Mouse (Mus musculus): ENCODE results near the gene Cyp2f2. TPM values are rescaled to one million over a fixed set of nuclear protein-coding genes. Genes with fewer than 3 reads are reported as not detected.
A peak's percentile ranks its signal among the peaks of the same experiment; 100 is the strongest.

Cyp2f2 gene
- polyA plus RNA-seq, 1 experiment from 2014 or later: not detected

- ATAC-seq (ENCODE audit: insufficient read depth, low FRiP score, low TSS enrichment): no peak
- 12% methylated on average over 10 of the region's 10 CpGs for WGBS
- no peaks in the 10 kb centered on the region for H3K9me3 ChIP-seq (ENCODE audit: control insufficient read depth, low read length)
- no peak overlapping the region for H3K4me2 ChIP-seq (ENCODE audit: low read depth)
- peak; percentile 60 for DNase-seq (ENCODE audit: low spot score)
- H3K9ac ChIP-seq (ENCODE audit: low read length): no peak overlapping the region
- no peaks in the 10 kb centered on the region for H3K4me1 ChIP-seq (ENCODE audit: control insufficient read depth, insufficient read depth, low read length)
- H3K27ac ChIP-seq (ENCODE audit: low read depth, low read length): no peak overlapping the region
- H3K36me3 ChIP-seq (ENCODE audit: control insufficient read depth, insufficient read depth, low read length): no peaks in the 10 kb centered on the region
- no peak overlapping the region for H3K4me3 ChIP-seq (ENCODE audit: low read depth, low read length)
- H3K27me3 ChIP-seq (ENCODE audit: control insufficient read depth, insufficient read depth, low read length): no peaks in the 10 kb centered on the region
Measured at GRCm38 (mm10) chr7:27132588-27132987, 12.9 kb downstream of the Cyp2f2 start.

DNA sequence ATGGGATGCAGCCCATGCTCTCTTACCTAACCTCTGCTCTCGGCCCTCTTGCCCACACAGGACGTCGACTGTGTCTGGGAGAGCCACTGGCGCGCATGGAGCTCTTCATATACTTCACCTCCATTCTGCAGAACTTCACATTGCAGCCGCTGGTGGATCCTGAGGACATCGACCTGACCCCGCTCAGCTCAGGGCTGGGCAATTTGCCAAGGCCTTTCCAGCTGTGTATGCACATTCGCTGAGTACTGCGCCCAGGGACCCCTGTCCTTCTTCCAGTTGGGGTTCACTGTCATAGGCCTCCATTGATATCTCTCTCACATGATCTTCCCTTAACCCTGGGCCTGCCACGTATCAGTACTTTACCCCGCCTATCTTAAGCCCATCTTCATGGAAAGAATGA is 13.4 kb downstream of the Cyp2f2 start:
- Histone ChIP-seq H3K36me3 (ENCODE audit: control insufficient read depth, insufficient read depth, low read length) (no peaks in the 10 kb centered on the region), H3K4me3 (ENCODE audit: low read depth, low read length) (no peak overlapping the region), H3K4me1 (ENCODE audit: control insufficient read depth, insufficient read depth, low read length) (no peaks in the 10 kb centered on the region), H3K27ac (ENCODE audit: low read depth, low read length) (no peak overlapping the region), H3K27me3 (ENCODE audit: control insufficient read depth, insufficient read depth, low read length) (no peaks in the 10 kb centered on the region), H3K9me3 (ENCODE audit: control insufficient read depth, low read length) (no peaks in the 10 kb centered on the region), H3K4me2 (ENCODE audit: low read depth) (no peak overlapping the region), H3K9ac (ENCODE audit: low read length) (no peak overlapping the region)
- 66% methylated on average over 12 of the region's 12 CpGs for WGBS
- ATAC-seq (ENCODE audit: insufficient read depth, low FRiP score, low TSS enrichment): no peak
- no peak for DNase-seq (ENCODE audit: low spot score)

- no peak overlapping the region for H3K27ac ChIP-seq (ENCODE audit: low read depth, low read length)
- DNase-seq (ENCODE audit: low spot score): no peak
- ATAC-seq (ENCODE audit: insufficient read depth, low FRiP score, low TSS enrichment): no peak
- H3K9me3 ChIP-seq (ENCODE audit: control insufficient read depth, low read length): no peaks in the 10 kb centered on the region
- H3K4me3 ChIP-seq (ENCODE audit: low read depth, low read length): no peak overlapping the region
- 84% methylated on average over 4 of the region's 4 CpGs for WGBS
- H3K4me1 ChIP-seq (ENCODE audit: control insufficient read depth, insufficient read depth, low read length): no peaks in the 10 kb centered on the region
- no peak overlapping the region for H3K4me2 ChIP-seq (ENCODE audit: low read depth)
- no peaks in the 10 kb centered on the region for H3K27me3 ChIP-seq (ENCODE audit: control insufficient read depth, insufficient read depth, low read length)
- H3K9ac ChIP-seq (ENCODE audit: low read length): no peak overlapping the region
- H3K36me3 ChIP-seq (ENCODE audit: control insufficient read depth, insufficient read depth, low read length): no peaks in the 10 kb centered on the region
Measured at GRCm38 (mm10) chr7:27133757-27134156, 14.0 kb downstream of the Cyp2f2 start.

GRCm38 (mm10) chr7:27136410-27136996 is 16.8 kb downstream of the Cyp2f2 start:
- Histone ChIP-seq H3K9ac (ENCODE audit: low read length) (no peak overlapping the region), H3K4me1 (ENCODE audit: control insufficient read depth, insufficient read depth, low read length) (no peaks in the 10 kb centered on the region), H3K4me2 (ENCODE audit: low read depth) (no peak overlapping the region), H3K36me3 (ENCODE audit: control insufficient read depth, insufficient read depth, low read length) (no peaks in the 10 kb centered on the region), H3K27me3 (ENCODE audit: control insufficient read depth, insufficient read depth, low read length) (no peaks in the 10 kb centered on the region), H3K9me3 (ENCODE audit: control insufficient read depth, low read length) (peaks cover 3% of the 10 kb centered on the region; the same call in 1 of the 2 replicates), H3K27ac (ENCODE audit: low read depth, low read length) (no peak overlapping the region), H3K4me3 (ENCODE audit: low read depth, low read length) (no peak overlapping the region)
- 70% methylated on average over 8 of the region's 8 CpGs for WGBS
- ATAC-seq (ENCODE audit: insufficient read depth, low FRiP score, low TSS enrichment) (no peak), DNase-seq (ENCODE audit: low spot score) (no peak)

GRCm38 (mm10) chr7:27153205-27153764 is 33.6 kb downstream of the Cyp2f2 start, which contains the start of gene Cyp2t4:
TSS of gene Cyp2t4 (plus strand) at chr7:27153714.
- WGBS: 87% methylated on average over 10 of the region's 10 CpGs
- no peak for DNase-seq (ENCODE audit: low spot score)
- Histone ChIP-seq H3K9ac (ENCODE audit: low read length) (no peak within 1 kb of the TSS), H3K4me3 (ENCODE audit: low read depth, low read length) (no peak within 1 kb of the TSS), H3K4me1 (ENCODE audit: control insufficient read depth, insufficient read depth, low read length) (no peaks in the 10 kb centered on the region), H3K4me2 (ENCODE audit: low read depth) (no peak within 1 kb of the TSS), H3K9me3 (ENCODE audit: control insufficient read depth, low read length) (no peaks in the 10 kb centered on the region), H3K27me3 (ENCODE audit: control insufficient read depth, insufficient read depth, low read length) (no peaks in the 10 kb centered on the region), H3K27ac (ENCODE audit: low read depth, low read length) (no peak within 1 kb of the TSS), H3K36me3 (ENCODE audit: control insufficient read depth, insufficient read depth, low read length) (peaks cover 6% of the 10 kb centered on the region)
- ATAC-seq (ENCODE audit: insufficient read depth, low FRiP score, low TSS enrichment): no peak

DNA sequence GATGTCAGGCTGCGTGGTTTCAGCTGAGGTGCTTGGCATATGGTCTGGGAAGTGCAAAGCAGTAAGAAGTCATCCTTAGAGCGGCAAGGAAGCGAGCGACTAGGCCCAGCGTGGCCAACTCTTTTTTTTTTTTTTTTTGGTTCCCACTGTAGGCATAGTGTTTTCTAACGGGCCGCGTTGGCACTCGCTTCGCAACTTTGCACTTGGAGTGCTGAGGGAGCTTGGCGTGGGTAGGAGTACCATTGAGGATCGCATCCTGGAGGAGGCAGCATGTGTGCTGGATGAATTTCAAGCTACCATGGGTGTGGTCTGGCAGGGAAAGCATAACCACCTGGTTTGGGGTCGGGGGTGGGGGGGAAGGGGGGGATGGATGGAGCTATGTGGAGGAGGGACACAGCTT is 36.3 kb downstream of the Cyp2f2 start:
- ATAC-seq (ENCODE audit: insufficient read depth, low FRiP score, low TSS enrichment): no peak
- Histone ChIP-seq H3K27me3 (ENCODE audit: control insufficient read depth, insufficient read depth, low read length) (no peaks in the 10 kb centered on the region), H3K27ac (ENCODE audit: low read depth, low read length) (no peak overlapping the region), H3K4me2 (ENCODE audit: low read depth) (no peak overlapping the region), H3K36me3 (ENCODE audit: control insufficient read depth, insufficient read depth, low read length) (peaks cover 14% of the 10 kb centered on the region), H3K9me3 (ENCODE audit: control insufficient read depth, low read length) (no peaks in the 10 kb centered on the region), H3K4me3 (ENCODE audit: low read depth, low read length) (no peak overlapping the region), H3K4me1 (ENCODE audit: control insufficient read depth, insufficient read depth, low read length) (no peaks in the 10 kb centered on the region), H3K9ac (ENCODE audit: low read length) (no peak overlapping the region)
- DNase-seq (ENCODE audit: low spot score): no peak
- 87% methylated on average over 13 of the region's 13 CpGs for WGBS

GRCm38 (mm10) chr7:27158171-27158570 is 38.5 kb downstream of the Cyp2f2 start:
- ATAC-seq (ENCODE audit: insufficient read depth, low FRiP score, low TSS enrichment) (no peak), DNase-seq (ENCODE audit: low spot score) (no peak)
- Histone ChIP-seq H3K27me3 (ENCODE audit: control insufficient read depth, insufficient read depth, low read length) (no peaks in the 10 kb centered on the region), H3K4me2 (ENCODE audit: low read depth) (no peak overlapping the region), H3K4me3 (ENCODE audit: low read depth, low read length) (no peak overlapping the region), H3K9me3 (ENCODE audit: control insufficient read depth, low read length) (no peaks in the 10 kb centered on the region), H3K27ac (ENCODE audit: low read depth, low read length) (no peak overlapping the region), H3K36me3 (ENCODE audit: control insufficient read depth, insufficient read depth, low read length) (peaks cover 17% of the 10 kb centered on the region), H3K4me1 (ENCODE audit: control insufficient read depth, insufficient read depth, low read length) (no peaks in the 10 kb centered on the region), H3K9ac (ENCODE audit: low read length) (no peak overlapping the region)
- WGBS: 92% methylated on average over 9 of the region's 9 CpGs

DNA sequence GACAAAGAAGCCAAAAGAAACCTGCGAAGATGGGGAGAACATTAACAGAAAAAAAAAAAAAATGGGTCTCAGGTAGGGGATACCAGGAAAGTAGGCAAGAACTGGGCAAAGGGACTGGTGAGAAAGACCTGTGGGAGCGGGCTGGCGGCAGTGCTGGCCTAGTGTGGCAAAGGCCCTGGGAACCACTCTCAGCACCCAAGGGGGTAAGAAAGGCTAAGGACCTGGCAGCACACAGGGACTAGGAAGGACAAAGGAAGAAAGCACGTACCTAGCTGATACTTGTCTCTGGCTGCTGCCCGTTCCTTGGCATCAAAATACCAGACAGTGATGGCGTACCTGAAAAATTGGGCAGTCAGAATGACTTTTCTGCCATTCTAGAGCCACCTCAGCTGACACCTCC is 39.5 kb downstream of the Cyp2f2 start:
- ATAC-seq (ENCODE audit: insufficient read depth, low FRiP score, low TSS enrichment) (no peak), DNase-seq (ENCODE audit: low spot score) (no peak)
- no peak overlapping the region for H3K4me3 ChIP-seq (ENCODE audit: low read depth, low read length)
- no peak overlapping the region for H3K9ac ChIP-seq (ENCODE audit: low read length)
- no peaks in the 10 kb centered on the region for H3K9me3 ChIP-seq (ENCODE audit: control insufficient read depth, low read length)
- no peak overlapping the region for H3K4me2 ChIP-seq (ENCODE audit: low read depth)
- peaks cover 6% of the 10 kb centered on the region for H3K4me1 ChIP-seq (ENCODE audit: control insufficient read depth, insufficient read depth, low read length)
- H3K27me3 ChIP-seq (ENCODE audit: control insufficient read depth, insufficient read depth, low read length): no peaks in the 10 kb centered on the region
- 94% methylated on average over 6 of the region's 6 CpGs for WGBS
- peaks cover 17% of the 10 kb centered on the region for H3K36me3 ChIP-seq (ENCODE audit: control insufficient read depth, insufficient read depth, low read length)
- H3K27ac ChIP-seq (ENCODE audit: low read depth, low read length): no peak overlapping the region

- H3K27ac ChIP-seq (ENCODE audit: low read depth, low read length): no peak overlapping the region
- DNase-seq (ENCODE audit: low spot score) (peak; percentile 83), ATAC-seq (ENCODE audit: insufficient read depth, low FRiP score, low TSS enrichment) (peak; percentile 90)
- H3K9ac ChIP-seq (ENCODE audit: low read length): no peak overlapping the region
- no peaks in the 10 kb centered on the region for H3K9me3 ChIP-seq (ENCODE audit: control insufficient read depth, low read length)
- H3K36me3 ChIP-seq (ENCODE audit: control insufficient read depth, insufficient read depth, low read length): peaks cover 17% of the 10 kb centered on the region
- no peak overlapping the region for H3K4me3 ChIP-seq (ENCODE audit: low read depth, low read length)
- 22% methylated on average over 8 of the region's 8 CpGs for WGBS
- H3K4me2 ChIP-seq (ENCODE audit: low read depth): no peak overlapping the region
- peaks cover 12% of the 10 kb centered on the region for H3K4me1 ChIP-seq (ENCODE audit: control insufficient read depth, insufficient read depth, low read length)
- H3K27me3 ChIP-seq (ENCODE audit: control insufficient read depth, insufficient read depth, low read length): no peaks in the 10 kb centered on the region
Measured at GRCm38 (mm10) chr7:27159882-27160281, 40.2 kb downstream of the Cyp2f2 start.
